Mouse (Mus musculus) neural tube, embryonic 14.5 days (tissue): ENCODE measurements around the gene Uvrag. TPM values are rescaled to one million over a fixed set of nuclear protein-coding genes. Genes with fewer than 3 reads are reported as not detected.

Experiments
- ATAC-seq: fragments of 200-750 bp; cut with Nextera tagmentation; 2 replicates; pipeline ENCODE4 v1.8.0; 2017; ENCODE audit warnings: low read depth, mild to moderate bottlenecking, moderate TSS enrichment, moderate library complexity
- H3K27ac ChIP-seq: fragments of 300-500 bp; sonication (generic); 2 replicates; pipeline ENCODE4 v1.5.1; 2014; ENCODE audit warnings: low read depth, mild to moderate bottlenecking, control low read depth, low read length, moderate library complexity, mixed read lengths
- H3K27me3 ChIP-seq: fragments of 300-500 bp; sonication (generic); 2 replicates; pipeline ENCODE4 v1.6.1; 2014; ENCODE audit warnings: low read length; ENCODE audit not compliant: control insufficient read depth, insufficient read depth
- H3K36me3 ChIP-seq: fragments of 300-500 bp; sonication (generic); 2 replicates; pipeline ENCODE4 v1.6.1; 2014; ENCODE audit warnings: low read length, mixed read lengths; ENCODE audit not compliant: control insufficient read depth, insufficient read depth
- H3K4me1 ChIP-seq: fragments of 300-500 bp; sonication (generic); 2 replicates; pipeline ENCODE4 v1.6.1; 2014; ENCODE audit warnings: low read length; ENCODE audit not compliant: control insufficient read depth, insufficient read depth
- H3K4me2 ChIP-seq: fragments of 300-500 bp; sonication (generic); 2 replicates; pipeline ENCODE4 v1.6.1; 2014; ENCODE audit warnings: mild to moderate bottlenecking, low read depth, low read length, control low read depth
- H3K4me3 ChIP-seq: fragments of 300-500 bp; sonication (generic); 2 replicates; pipeline ENCODE4 v1.5.1; 2014; ENCODE audit warnings: low read depth, low read length, control low read depth, mixed read lengths
- H3K9ac ChIP-seq: fragments of 300-500 bp; sonication (generic); replicated peaks from 2 replicates; pipeline ENCODE4 v1.6.1; 2014; ENCODE audit warnings: low read depth, mild to moderate bottlenecking, control low read depth, low read length, mixed read lengths
- H3K9me3 ChIP-seq: fragments of 300-500 bp; sonication (generic); 2 replicates; pipeline ENCODE4 v1.6.1; 2016; ENCODE audit warnings: low read length; ENCODE audit not compliant: control insufficient read depth
- WGBS: fragments of 180-500 bp; shearing (Covaris S2); extraction: QIAGEN DNeasy Blood & Tissue Kit; methylation state at CpG from one replicate; pipeline ENCODE4 v1.1.7; 2014; 5-methylcytosine and 5-hydroxymethylcytosine counted together
- polyA plus RNA-seq: library from polyadenylated mRNA; unstranded; fragments of >200 nt; fragmentation: Nextera tagmentation; extraction: Ambion mirVana; gene quantifications from 2 replicates; pipeline ENCODE4 v1.2.1, GENCODE M21; 2014

Gene Uvrag
- 20.9 and 23.8 TPM in 2 replicates for polyA plus RNA-seq

- Histone ChIP-seq H3K9ac (peak within 1 kb of the TSS; percentile 64), H3K27ac (peak within 1 kb of the TSS; percentile 80), H3K9me3 (no peaks in the 10 kb centered on the region), H3K4me1 (peaks cover 14% of the 10 kb centered on the region; the same call in 1 of the 2 replicates), H3K4me2 (peak within 1 kb of the TSS; percentile 60), H3K36me3 (no peaks in the 10 kb centered on the region), H3K27me3 (no peaks in the 10 kb centered on the region), H3K4me3 (peak within 1 kb of the TSS; percentile 60)
- WGBS, result under 1% methylated on average over 51 of the region's 51 CpGs
- peak; percentile 99 for ATAC-seq
Measured at GRCm38 (mm10) chr7:99140984-99141918, at the start of gene Uvrag. Uvrag (minus strand) TSS chr7:99141141.

- 86% methylated on average over 5 of the region's 5 CpGs for WGBS
- no peak for ATAC-seq
Measured at GRCm38 (mm10) chr7:99189885-99190284, 48.9 kb upstream of the Uvrag start.

DNA sequence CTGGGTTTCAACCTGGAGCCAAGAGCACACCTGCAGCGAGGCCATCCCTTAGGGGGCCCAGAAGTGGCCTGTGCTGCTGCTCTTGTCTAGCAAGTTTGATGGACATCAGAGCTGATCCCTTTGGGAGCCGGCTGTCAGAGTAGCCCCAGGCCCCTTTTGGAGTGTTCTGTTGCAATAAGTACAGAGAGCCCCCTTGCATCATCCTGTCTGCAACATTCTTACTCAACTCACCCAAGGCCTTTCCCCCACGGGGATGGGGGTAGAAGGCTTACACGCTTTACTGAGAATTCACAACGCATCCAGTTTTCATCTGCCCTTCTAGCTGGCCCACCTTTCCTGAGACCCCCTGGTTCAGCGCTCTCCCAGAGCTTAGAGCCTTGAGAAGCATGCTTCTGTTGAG lies 47.7 kb upstream of the Uvrag start:
- Histone ChIP-seq H3K27ac (no peak overlapping the region), H3K4me3 (no peak overlapping the region), H3K9me3 (no peaks in the 10 kb centered on the region), H3K4me2 (no peak overlapping the region), H3K27me3 (peaks cover 2% of the 10 kb centered on the region; the same call in 1 of the 2 replicates), H3K36me3 (no peaks in the 10 kb centered on the region), H3K4me1 (no peaks in the 10 kb centered on the region), H3K9ac (no peak overlapping the region)
- 91% methylated on average over 6 of the region's 6 CpGs for WGBS
- no peak for ATAC-seq

More at GRCm38 (mm10) chr7:99189885-99190284, 48.9 kb upstream of the Uvrag start:
- H3K4me3 ChIP-seq, result no peak overlapping the region
- H3K4me2 ChIP-seq, result no peak overlapping the region
- no peak overlapping the region for H3K27ac ChIP-seq
- no peak overlapping the region for H3K9ac ChIP-seq
- no peaks in the 10 kb centered on the region for H3K9me3 ChIP-seq
- H3K36me3 ChIP-seq, result no peaks in the 10 kb centered on the region
- no peaks in the 10 kb centered on the region for H3K27me3 ChIP-seq
- no peaks in the 10 kb centered on the region for H3K4me1 ChIP-seq

GRCm38 (mm10) chr7:99187451-99187850 lies 46.5 kb upstream of the Uvrag start:
- H3K4me1 ChIP-seq, result no peaks in the 10 kb centered on the region
- no peaks in the 10 kb centered on the region for H3K36me3 ChIP-seq
- no peaks in the 10 kb centered on the region for H3K9me3 ChIP-seq
- H3K27me3 ChIP-seq, result peaks cover 2% of the 10 kb centered on the region
- no peak for ATAC-seq
- no peak overlapping the region for H3K4me2 ChIP-seq
- no peak overlapping the region for H3K4me3 ChIP-seq
- no peak overlapping the region for H3K27ac ChIP-seq
- 86% methylated on average over 5 of the region's 5 CpGs for WGBS
- H3K9ac ChIP-seq, result no peak overlapping the region

- H3K4me1 ChIP-seq, result 0 out of 2 replicates have a peak, but pooled peaks cover 3% of the 10 kb centered on the region
- H3K9ac ChIP-seq, result no peak overlapping the region
- peaks cover 4% of the 10 kb centered on the region for H3K27me3 ChIP-seq
- ATAC-seq, result no peak
- no peak overlapping the region for H3K4me2 ChIP-seq
- no peak overlapping the region for H3K4me3 ChIP-seq
- no peaks in the 10 kb centered on the region for H3K36me3 ChIP-seq
- no peak overlapping the region for H3K27ac ChIP-seq
- 87% methylated on average over 3 of the region's 3 CpGs for WGBS
- H3K9me3 ChIP-seq, result no peaks in the 10 kb centered on the region
Measured at GRCm38 (mm10) chr7:99185405-99185804, 44.5 kb upstream of the Uvrag start.

DNA sequence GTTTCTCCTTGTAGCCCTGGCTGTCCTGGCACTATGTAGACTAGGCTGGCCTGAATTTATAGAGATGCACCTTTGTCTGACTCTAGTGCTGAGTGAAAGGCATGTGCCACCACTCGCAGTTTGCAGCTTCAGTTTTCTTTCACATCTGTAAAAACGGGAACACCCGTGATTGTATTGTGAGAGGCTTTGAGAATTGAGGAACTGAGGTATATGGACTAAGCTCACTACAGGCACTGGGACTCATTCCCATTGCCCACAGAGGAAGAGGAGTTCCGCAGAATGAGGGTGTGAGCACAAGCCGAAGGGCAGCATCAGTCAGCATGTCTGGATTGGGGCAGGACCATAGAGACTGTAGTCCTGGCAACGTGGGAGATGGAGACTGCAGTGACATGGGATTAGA lies 42.8 kb upstream of the Uvrag start:
- Histone ChIP-seq H3K27ac (no peak overlapping the region), H3K36me3 (no peaks in the 10 kb centered on the region), H3K4me1 (0 out of 2 replicates have a peak, but pooled peaks cover 3% of the 10 kb centered on the region), H3K4me3 (no peak overlapping the region), H3K27me3 (peaks cover 4% of the 10 kb centered on the region), H3K9me3 (no peaks in the 10 kb centered on the region), H3K4me2 (no peak overlapping the region), H3K9ac (no peak overlapping the region)
- 66% methylated on average over 6 of the region's 6 CpGs for WGBS
- no peak for ATAC-seq

DNA sequence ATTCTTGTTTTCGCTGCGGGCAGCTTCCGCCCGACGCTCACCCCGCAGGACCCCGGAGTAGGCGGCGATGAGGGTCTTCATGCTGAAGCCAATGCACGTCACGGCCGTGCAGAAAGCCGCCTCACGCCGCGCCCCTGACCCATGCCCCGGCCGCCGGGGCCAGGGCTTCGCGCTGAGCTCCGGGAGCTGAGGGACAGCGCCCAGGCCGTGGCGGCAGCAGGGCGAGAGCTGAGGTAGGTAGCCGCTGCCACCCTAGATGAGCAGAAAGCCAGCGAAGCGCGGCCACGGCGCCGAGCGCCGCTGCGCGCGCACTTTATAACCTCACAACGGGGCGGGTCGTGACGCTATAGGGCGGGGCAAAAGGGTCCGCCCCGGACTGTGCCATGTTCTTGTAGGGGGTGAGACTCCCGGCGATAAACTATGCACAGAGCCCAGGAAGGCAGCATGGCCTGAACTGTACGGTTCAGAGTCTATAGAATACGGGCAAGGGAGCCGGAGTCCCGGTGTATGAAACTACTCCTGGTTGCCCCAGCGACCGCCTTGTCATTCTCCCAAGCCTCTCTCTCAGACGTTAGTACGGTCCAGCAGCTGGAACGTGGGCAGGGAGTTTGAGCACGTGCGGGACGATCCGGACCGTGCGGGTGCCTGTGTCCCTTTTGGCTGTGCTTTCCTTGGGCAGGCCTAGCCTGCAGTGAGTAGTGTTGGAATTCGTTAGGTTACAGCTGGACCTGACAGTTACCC lies 41.7 kb upstream of the Uvrag start, which contains the start of gene Dgat2:
Dgat2 (minus strand) TSS at position 288 of the 741 bp plus-strand sequence.
- H3K9ac ChIP-seq, result peak within 1 kb of the TSS; percentile 94
- peak within 1 kb of the TSS; percentile 97 for H3K4me2 ChIP-seq
- H3K27ac ChIP-seq, result peak within 1 kb of the TSS; percentile 74
- ATAC-seq, result peak; percentile 94
- WGBS, result under 1% methylated on average over 62 of the region's 63 CpGs
- 0 out of 2 replicates have a peak, but pooled peaks cover 3% of the 10 kb centered on the region for H3K4me1 ChIP-seq
- H3K27me3 ChIP-seq, result peaks cover 4% of the 10 kb centered on the region
- peak within 1 kb of the TSS; percentile 78 for H3K4me3 ChIP-seq
- no peaks in the 10 kb centered on the region for H3K36me3 ChIP-seq
- H3K9me3 ChIP-seq, result no peaks in the 10 kb centered on the region

- H3K27ac ChIP-seq, result no peak overlapping the region
- ATAC-seq, result no peak; the same call in 1 of the 2 replicates
- 19% methylated on average over 14 of the region's 14 CpGs for WGBS
- H3K9ac ChIP-seq, result peak overlapping the region; percentile 94
- peaks cover 4% of the 10 kb centered on the region for H3K27me3 ChIP-seq
- H3K4me1 ChIP-seq, result 0 out of 2 replicates have a peak, but pooled peaks cover 3% of the 10 kb centered on the region
- no peaks in the 10 kb centered on the region for H3K36me3 ChIP-seq
- H3K4me3 ChIP-seq, result peak overlapping the region; percentile 78
- H3K4me2 ChIP-seq, result peak overlapping the region; percentile 97
- no peaks in the 10 kb centered on the region for H3K9me3 ChIP-seq
Measured at GRCm38 (mm10) chr7:99181619-99182431, 40.9 kb upstream of the Uvrag start.
